ENCODE assay signal across 14 mouse cellular contexts in the genomic region with DNA sequence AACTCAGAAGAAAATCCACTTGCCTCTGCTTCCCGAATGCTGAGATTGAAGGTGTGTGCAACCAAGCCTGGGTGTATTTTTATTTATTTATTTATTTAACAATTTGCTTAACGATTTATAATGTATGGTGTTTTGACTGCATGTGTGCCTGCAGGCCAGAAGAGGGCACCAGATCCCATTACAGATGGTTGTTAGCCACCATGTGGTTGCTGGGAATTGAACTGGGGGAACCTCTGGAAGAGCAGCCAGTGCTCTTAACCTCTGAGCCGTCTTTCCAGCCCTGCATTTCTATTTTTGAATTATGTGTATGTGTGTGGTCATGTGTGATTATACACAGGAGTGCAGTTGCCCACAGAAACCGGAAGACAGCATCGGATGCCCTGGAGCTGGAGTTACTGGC. TPM values are rescaled to one million over a fixed set of nuclear protein-coding genes. Genes with fewer than 3 reads are reported as not detected.
DNase-seq lines count a peak whose midpoint lies in the region; ATAC-seq and TF ChIP-seq lines count a peak whose summit lies in the region.
"Had no signal": no experiment of that assay in that cellular context is flagged by ENCODE, and none has a peak within 500 bp of the region (broad histone marks: within the 10 kb centered on the region; RNA-seq: fewer than 3 reads in every experiment).

No protein-coding gene starts in this region.

- 0 out of 2 replicates have a peak, but pooled peaks cover 8% of the 10 kb centered on the region for H3K4me1 ChIP-seq in kidney, postnatal 0 days (replicated peaks; ENCODE audit: insufficient read depth, low read length)
- no peaks in the 10 kb centered on the region for H3K4me1 ChIP-seq in ES-Bruce4 (ENCODE audit: control insufficient read depth, insufficient read depth, low read length)
- H3K4me1 ChIP-seq in liver, embryonic 12.5 days, result peaks cover 88% of the 10 kb centered on the region

- DNase-seq in cerebellum, adult 9-10 months, result peak; percentile 30
- no peak for DNase-seq in cerebellum, adult 8-10 months
- DNase-seq in kidney, postnatal 0 days (ENCODE audit: low spot score), result no peak
- DNase-seq in kidney, adult 9 months, result no peak
- no peak for DNase-seq in frontal cortex, postnatal 14 days (ENCODE audit: low spot score in 2 of 2)
- DNase-seq: cerebellum, adult 9-11 months; gastrocnemius, postnatal 14 days; kidney, adult 11 months; layer of hippocampus, adult 9-11 months had no signal

- no peaks in the 10 kb centered on the region for H3K9me3 ChIP-seq in kidney, postnatal 0 days (replicated peaks; ENCODE audit: low read length)
- H3K9me3 ChIP-seq in ES-Bruce4 (replicated peaks; ENCODE audit: control insufficient read depth, insufficient read depth, low read length, poor library complexity, severe bottlenecking), result no peaks in the 10 kb centered on the region
- no peaks in the 10 kb centered on the region for H3K9me3 ChIP-seq in liver, embryonic 12.5 days (replicated peaks)

- TF ChIP-seq CTCF in kidney, postnatal 0 days (IDR thresholded peaks at IDR 0.05; ENCODE audit: low read depth), result peak; percentile 59
- TF ChIP-seq CTCF in ES-Bruce4 (IDR thresholded peaks at IDR 0.05; ENCODE audit: low read depth, low read length), result peak; percentile 34

- no peak overlapping the region for H3K4me3 ChIP-seq in kidney, postnatal 0 days (replicated peaks; ENCODE audit: low read depth, low read length)
- H3K4me3 ChIP-seq in ES-Bruce4 (ENCODE audit: low read depth, low read length), result no peak overlapping the region
- H3K4me3 ChIP-seq in liver, embryonic 12.5 days, result no peak overlapping the region

- ATAC-seq in kidney, postnatal 0 days (replicated peaks; ENCODE audit: low FRiP score, low read depth), result no peak
- no peak for ATAC-seq in liver, embryonic 12.5 days
- no peak for ATAC-seq in megakaryocyte-erythroid progenitor cell, adult 5-6 weeks (replicated peaks; ENCODE audit: low FRiP score, low TSS enrichment, poor library complexity, severe bottlenecking)

- no peak overlapping the region for H3K4me2 ChIP-seq in kidney, postnatal 0 days (ENCODE audit: low read length)
- 0 out of 2 replicates have a peak overlapping the region, but pooled peaks have one; percentile 100 for H3K4me2 ChIP-seq in liver, embryonic 12.5 days

- no peak for TF ChIP-seq POLR2A in ES-Bruce4 (IDR thresholded peaks at IDR 0.05; ENCODE audit: insufficient read depth, low read length)

- no peak for TF ChIP-seq EP300 in ES-Bruce4 (IDR thresholded peaks at IDR 0.05; ENCODE audit: insufficient read depth, low read depth, low read length)

- 88% methylated on average over 5 of the region's 5 CpGs for WGBS in kidney, postnatal 0 days
- WGBS in liver, embryonic 12.5 days (ENCODE audit: insufficient replicate concordance), result 67% methylated on average over 5 of the region's 5 CpGs

- H3K9ac ChIP-seq in kidney, postnatal 0 days (ENCODE audit: low read depth, low read length), result no peak overlapping the region
- H3K9ac ChIP-seq in ES-Bruce4 (ENCODE audit: low read depth, poor library complexity, severe bottlenecking), result 0 out of 2 replicates have a peak overlapping the region, but pooled peaks have one; percentile 93
- no peak overlapping the region for H3K9ac ChIP-seq in liver, embryonic 12.5 days

- no peak overlapping the region for H3K27ac ChIP-seq in kidney, postnatal 0 days
- H3K27ac ChIP-seq in ES-Bruce4 (ENCODE audit: insufficient read depth, low read length), result no peak overlapping the region
- no peak overlapping the region for H3K27ac ChIP-seq in liver, embryonic 12.5 days
- H3K27ac ChIP-seq: macrophage had no signal

- no peaks in the 10 kb centered on the region for H3K27me3 ChIP-seq in kidney, postnatal 0 days (ENCODE audit: insufficient read depth, low read length)
- H3K27me3 ChIP-seq in ES-Bruce4 (ENCODE audit: control insufficient read depth, insufficient read depth, low read length, poor library complexity, severe bottlenecking), result no peaks in the 10 kb centered on the region
- H3K27me3 ChIP-seq in liver, embryonic 12.5 days (replicated peaks), result no peaks in the 10 kb centered on the region

- H3K36me3 ChIP-seq in kidney, postnatal 0 days (ENCODE audit: insufficient read depth, low read length), result no peaks in the 10 kb centered on the region
- no peaks in the 10 kb centered on the region for H3K36me3 ChIP-seq in ES-Bruce4 (ENCODE audit: control insufficient read depth, insufficient read depth, low read length, poor library complexity, severe bottlenecking)
- H3K36me3 ChIP-seq in liver, embryonic 12.5 days, result peaks cover 6% of the 10 kb centered on the region

RNA-seq across cellular contexts. Expression of a gene that starts 2.0 kb away (rescaled TPM):
- 46.7 and 47.2 TPM in 2 replicates for polyA plus RNA-seq in kidney, postnatal 0 days (2015; fragmentation: Nextera tagmentation; extraction: Ambion mirVana)
- 43.8 and 45.8 TPM in 2 replicates for polyA plus RNA-seq in ES-Bruce4 (2011; ENCODE audit: insufficient read depth, insufficient read length, low read depth, missing spikeins)
- 44.0 and 44.1 TPM in 2 replicates for polyA plus RNA-seq in liver, embryonic 12.5 days (2016; fragmentation: Nextera tagmentation; extraction: Ambion mirVana)
- total RNA-seq in megakaryocyte-erythroid progenitor cell, adult 5-6 weeks (2014; fragmentation: Nextera tagmentation), result 37.4 and 77.0 TPM in 2 replicates
- total RNA-seq in megakaryocyte-erythroid progenitor cell, adult 5-6 weeks (2017), result 28.5 and 31.3 TPM in 2 replicates

RNA-seq across cellular contexts. Expression of a gene that starts 9.4 kb away (rescaled TPM):
- 7.2 and 8.1 TPM in 2 replicates for polyA plus RNA-seq in kidney, postnatal 0 days (2015; fragmentation: Nextera tagmentation; extraction: Ambion mirVana)
- polyA plus RNA-seq in ES-Bruce4 (2011; ENCODE audit: insufficient read depth, insufficient read length, low read depth, missing spikeins), result 35.2 and 42.3 TPM in 2 replicates
- 11.3 and 11.4 TPM in 2 replicates for polyA plus RNA-seq in liver, embryonic 12.5 days (2016; fragmentation: Nextera tagmentation; extraction: Ambion mirVana)
- 21.2 and 34.5 TPM in 2 replicates for total RNA-seq in megakaryocyte-erythroid progenitor cell, adult 5-6 weeks (2014; fragmentation: Nextera tagmentation)
- 69.0 and 83.7 TPM in 2 replicates for total RNA-seq in megakaryocyte-erythroid progenitor cell, adult 5-6 weeks (2017)

RNA-seq across cellular contexts. Expression of a gene that starts 32.3 kb away (rescaled TPM):
- polyA plus RNA-seq in kidney, postnatal 0 days (2015; fragmentation: Nextera tagmentation; extraction: Ambion mirVana), result 22.0 and 25.5 TPM in 2 replicates
- 23.2 and 26.3 TPM in 2 replicates for polyA plus RNA-seq in ES-Bruce4 (2011; ENCODE audit: insufficient read depth, insufficient read length, low read depth, missing spikeins)
- polyA plus RNA-seq in liver, embryonic 12.5 days (2016; fragmentation: Nextera tagmentation; extraction: Ambion mirVana), result 24.7 and 25.1 TPM in 2 replicates
- 8.4 and 8.7 TPM in 2 replicates for total RNA-seq in megakaryocyte-erythroid progenitor cell, adult 5-6 weeks (2014; fragmentation: Nextera tagmentation)
- 3.2 and 3.8 TPM in 2 replicates for total RNA-seq in megakaryocyte-erythroid progenitor cell, adult 5-6 weeks (2017)

RNA-seq across cellular contexts. Expression of a gene that starts 53.3 kb away (rescaled TPM):
- 702 and 872 TPM in 2 replicates for polyA plus RNA-seq in kidney, postnatal 0 days (2015; fragmentation: Nextera tagmentation; extraction: Ambion mirVana)
- 329 and 334 TPM in 2 replicates for polyA plus RNA-seq in ES-Bruce4 (2011; ENCODE audit: insufficient read depth, insufficient read length, low read depth, missing spikeins)
- polyA plus RNA-seq in liver, embryonic 12.5 days (2016; fragmentation: Nextera tagmentation; extraction: Ambion mirVana), result 657 and 673 TPM in 2 replicates
- 110 and 133 TPM in 2 replicates for total RNA-seq in megakaryocyte-erythroid progenitor cell, adult 5-6 weeks (2014; fragmentation: Nextera tagmentation)
- 202 and 258 TPM in 2 replicates for total RNA-seq in megakaryocyte-erythroid progenitor cell, adult 5-6 weeks (2017)

RNA-seq across cellular contexts. Expression of a gene that starts 54.2 kb away (rescaled TPM):
- 0.40 and 0.74 TPM in 2 replicates for polyA plus RNA-seq in kidney, postnatal 0 days (2015; fragmentation: Nextera tagmentation; extraction: Ambion mirVana)
- not detected in 2 replicates for polyA plus RNA-seq in ES-Bruce4 (2011; ENCODE audit: insufficient read depth, insufficient read length, low read depth, missing spikeins)
- 0.38 and 0.66 TPM in 2 replicates for polyA plus RNA-seq in liver, embryonic 12.5 days (2016; fragmentation: Nextera tagmentation; extraction: Ambion mirVana)
- not detected in 2 replicates for total RNA-seq in megakaryocyte-erythroid progenitor cell, adult 5-6 weeks (2014; fragmentation: Nextera tagmentation)
- 0.56 TPM in 1 of 2 replicates, not detected in the other for total RNA-seq in megakaryocyte-erythroid progenitor cell, adult 5-6 weeks (2017)
- total RNA-seq: gastrocnemius, postnatal 14 days had no signal
- polyA plus RNA-seq: embryonic facial prominence, embryonic 11.5 days; macrophage had no signal
